Mouse (Mus musculus) naive thymus-derived CD4-positive, alpha-beta T cell, adult 5 months (primary cell): Measurements from ENCODE around the gene Olfr58. TPM values are rescaled to one million over a fixed set of nuclear protein-coding genes. Genes with fewer than 3 reads are reported as not detected.

Source experiments
- polyA plus RNA-seq: library from polyadenylated mRNA; unstranded; fragments of 100-300 nt; shearing (Covaris generic); gene quantifications from one replicate; pipeline ENCODE4 v1.2.1, GENCODE M21; 2017

The Olfr58 gene
- not detected for polyA plus RNA-seq

GRCm38 (mm10) chr9:19779983-19780382 lies at the start of gene Olfr58:
TSS of gene Olfr58 (plus strand) at chr9:19780283.

GRCm38 (mm10) chr9:19804606-19805005 lies 24.5 kb downstream of the Olfr58 start, which contains the start of gene Olfr859:
TSS of gene Olfr859 (plus strand) at chr9:19804906.

Other genes with a start within 250 kb of the Olfr58 start
- not detected for gene Olfr853, start 239.2 kb upstream of the Olfr58 start, polyA plus RNA-seq
- gene Olfr854, start 212.9 kb upstream of the Olfr58 start, polyA plus RNA-seq: not detected
- gene Olfr855, start 197.7 kb upstream of the Olfr58 start, polyA plus RNA-seq: not detected
- gene Zfp317, start 158.2 kb upstream of the Olfr58 start, polyA plus RNA-seq: 20.1 TPM
- gene Olfr857, start 70.8 kb upstream of the Olfr58 start, polyA plus RNA-seq: not detected
- 0.26 TPM for gene Olfr859, start 24.6 kb downstream of the Olfr58 start, polyA plus RNA-seq
- 0.20 TPM for gene Olfr860, start 69.5 kb downstream of the Olfr58 start, polyA plus RNA-seq
- gene Olfr862, start 107.7 kb downstream of the Olfr58 start, polyA plus RNA-seq: 0.34 TPM
- 1.5 TPM for gene Olfr77, start 136.6 kb downstream of the Olfr58 start, polyA plus RNA-seq
- not detected for gene Olfr866, start 247.8 kb downstream of the Olfr58 start, polyA plus RNA-seq